Mouse (Mus musculus): Measurements from ENCODE around the gene Olfr203. TPM values are rescaled to one million over a fixed set of nuclear protein-coding genes. Genes with fewer than 3 reads are reported as not detected.

The Olfr203 gene
- polyA plus RNA-seq, 1 experiment from 2014 or later = not detected

Other genes with a start within 250 kb of the Olfr203 start
- gene Olfr190, start 220.9 kb upstream of the Olfr203 start, polyA plus RNA-seq (2015; fragmentation: Nextera tagmentation; extraction: Ambion mirVana) = not detected in 2 replicates
- not detected in 2 replicates for gene Olfr191, start 209.1 kb upstream of the Olfr203 start, polyA plus RNA-seq (2015; fragmentation: Nextera tagmentation; extraction: Ambion mirVana)
- gene Olfr193, start 187.0 kb upstream of the Olfr203 start, polyA plus RNA-seq (2015; fragmentation: Nextera tagmentation; extraction: Ambion mirVana) = not detected in 2 replicates
- gene Olfr194, start 177.8 kb upstream of the Olfr203 start, polyA plus RNA-seq (2015; fragmentation: Nextera tagmentation; extraction: Ambion mirVana) = not detected in 2 replicates
- gene Olfr195, start 151.8 kb upstream of the Olfr203 start, polyA plus RNA-seq (2015; fragmentation: Nextera tagmentation; extraction: Ambion mirVana) = not detected in 2 replicates
- gene Olfr196, start 128.4 kb upstream of the Olfr203 start, polyA plus RNA-seq (2015; fragmentation: Nextera tagmentation; extraction: Ambion mirVana) = not detected in 2 replicates
- not detected in 2 replicates for gene Olfr198, start 95.3 kb upstream of the Olfr203 start, polyA plus RNA-seq (2015; fragmentation: Nextera tagmentation; extraction: Ambion mirVana)
- gene Olfr199, start 79.1 kb upstream of the Olfr203 start, polyA plus RNA-seq (2015; fragmentation: Nextera tagmentation; extraction: Ambion mirVana) = not detected in 2 replicates
- not detected in 2 replicates for gene Olfr201, start 26.2 kb upstream of the Olfr203 start, polyA plus RNA-seq (2015; fragmentation: Nextera tagmentation; extraction: Ambion mirVana)
- gene Olfr202, start 12.1 kb upstream of the Olfr203 start, polyA plus RNA-seq (2015; fragmentation: Nextera tagmentation; extraction: Ambion mirVana) = not detected in 2 replicates
- not detected in 2 replicates for gene Olfr204, start 19.4 kb downstream of the Olfr203 start, polyA plus RNA-seq (2015; fragmentation: Nextera tagmentation; extraction: Ambion mirVana)
- gene Olfr205, start 32.3 kb downstream of the Olfr203 start, polyA plus RNA-seq (2015; fragmentation: Nextera tagmentation; extraction: Ambion mirVana) = not detected in 2 replicates
- not detected in 2 replicates for gene Olfr206, start 50.4 kb downstream of the Olfr203 start, polyA plus RNA-seq (2015; fragmentation: Nextera tagmentation; extraction: Ambion mirVana)
- not detected in 2 replicates for gene Olfr209, start 65.1 kb downstream of the Olfr203 start, polyA plus RNA-seq (2015; fragmentation: Nextera tagmentation; extraction: Ambion mirVana)
- gene Gabrr3, start 108.5 kb downstream of the Olfr203 start, polyA plus RNA-seq (2015; fragmentation: Nextera tagmentation; extraction: Ambion mirVana) = 0.06 and 0.10 TPM in 2 replicates
- 15.4 and 17.7 TPM in 2 replicates for gene Riox2, start 172.9 kb downstream of the Olfr203 start, polyA plus RNA-seq (2015; fragmentation: Nextera tagmentation; extraction: Ambion mirVana)